Comparison of ENCODE assay signal across 8 mouse cellular contexts in the genomic region with DNA sequence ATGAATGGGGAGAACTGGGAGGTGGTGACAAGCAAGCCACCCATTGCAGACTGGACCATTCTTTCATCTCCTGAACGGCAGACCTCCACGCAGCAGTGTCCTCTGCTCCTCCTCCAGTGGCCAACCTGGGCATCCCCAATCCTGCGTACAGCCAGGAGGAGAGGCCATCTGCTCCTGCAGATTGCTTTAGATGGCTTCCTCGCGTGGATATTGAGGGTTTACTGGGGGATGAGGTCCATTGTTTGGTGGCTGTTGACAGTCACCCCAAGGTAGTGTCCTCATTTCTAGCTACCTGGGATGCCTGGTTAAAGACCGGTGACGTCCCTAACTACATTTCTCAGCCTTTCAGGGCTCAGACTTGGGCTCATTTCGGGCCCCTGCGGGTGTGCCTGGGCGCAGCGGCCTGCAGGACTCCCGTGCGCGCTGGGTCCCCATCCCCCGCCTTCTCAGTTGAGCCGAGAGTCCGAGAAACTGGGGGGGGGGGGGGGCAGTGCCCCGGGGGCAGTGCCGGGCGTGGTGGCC. TPM values are rescaled to one million over a fixed set of nuclear protein-coding genes. Genes with fewer than 3 reads are reported as not detected.
DNase-seq lines count a peak whose midpoint lies in the region; ATAC-seq and TF ChIP-seq lines count a peak whose summit lies in the region.

No protein-coding gene starts in this region.

- no peaks in the 10 kb centered on the region for H3K9me3 ChIP-seq in kidney, postnatal 0 days (replicated peaks; ENCODE audit: low read length)
- no peaks in the 10 kb centered on the region for H3K9me3 ChIP-seq in hindbrain, embryonic 13.5 days
- no peaks in the 10 kb centered on the region for H3K9me3 ChIP-seq in midbrain, embryonic 16.5 days (replicated peaks; ENCODE audit: control insufficient read depth, low read length, poor library complexity, severe bottlenecking)

- no peak; the same call in 1 of the 2 replicates for ATAC-seq in kidney, postnatal 0 days (replicated peaks; ENCODE audit: low FRiP score, low read depth)
- peak; percentile 44 for ATAC-seq in hindbrain, embryonic 13.5 days (ENCODE audit: low FRiP score)
- peak; percentile 40 for ATAC-seq in midbrain, embryonic 16.5 days

- WGBS in kidney, postnatal 0 days = 10% methylated on average over 19 of the region's 20 CpGs
- 8% methylated on average over 17 of the region's 20 CpGs for WGBS in hindbrain, embryonic 13.5 days
- WGBS in midbrain, embryonic 16.5 days = 2% methylated on average over 17 of the region's 20 CpGs

- DNase-seq in kidney, postnatal 0 days (ENCODE audit: low spot score) = no peak
- DNase-seq in kidney, adult 9 months = no peak
- DNase-seq in cerebellum, postnatal 14 days = peak; percentile 77 to 79
- no peak for DNase-seq in thymus, adult 18-20 months
- DNase-seq in lung, adult 18-20 months = no peak
- no peak for DNase-seq in yolk sac, embryonic 10.5 days (ENCODE audit: low spot score)

- peaks cover 12% of the 10 kb centered on the region; the same call in 1 of the 2 replicates for H3K4me1 ChIP-seq in kidney, postnatal 0 days (replicated peaks; ENCODE audit: insufficient read depth, low read length)
- H3K4me1 ChIP-seq in hindbrain, embryonic 13.5 days (replicated peaks) = peaks cover 40% of the 10 kb centered on the region
- H3K4me1 ChIP-seq in midbrain, embryonic 16.5 days (ENCODE audit: control insufficient read depth, insufficient read depth, low read length) = peaks cover 16% of the 10 kb centered on the region

- no peak overlapping the region for H3K27ac ChIP-seq in kidney, postnatal 0 days
- H3K27ac ChIP-seq in hindbrain, embryonic 13.5 days = no peak overlapping the region; the same call in 1 of the 2 replicates
- H3K27ac ChIP-seq in midbrain, embryonic 16.5 days (ENCODE audit: low read length) = peak overlapping the region; percentile 65

- no peak for TF ChIP-seq CTCF in kidney, postnatal 0 days (IDR thresholded peaks at IDR 0.05; ENCODE audit: low read depth)

- no peaks in the 10 kb centered on the region for H3K27me3 ChIP-seq in kidney, postnatal 0 days (ENCODE audit: insufficient read depth, low read length)
- peaks cover 18% of the 10 kb centered on the region for H3K27me3 ChIP-seq in hindbrain, embryonic 13.5 days
- H3K27me3 ChIP-seq in midbrain, embryonic 16.5 days (ENCODE audit: control insufficient read depth, insufficient read depth, low read depth, low read length) = no peaks in the 10 kb centered on the region

- peak overlapping the region; percentile 40 for H3K4me3 ChIP-seq in kidney, postnatal 0 days (replicated peaks; ENCODE audit: low read depth, low read length)
- H3K4me3 ChIP-seq in hindbrain, embryonic 13.5 days = peak overlapping the region; percentile 69
- H3K4me3 ChIP-seq in midbrain, embryonic 16.5 days (ENCODE audit: low read depth, low read length) = peak overlapping the region; percentile 73

- peak overlapping the region; percentile 59 for H3K9ac ChIP-seq in kidney, postnatal 0 days (ENCODE audit: low read depth, low read length)
- peak overlapping the region; percentile 81 for H3K9ac ChIP-seq in hindbrain, embryonic 13.5 days
- peak overlapping the region; percentile 90 for H3K9ac ChIP-seq in midbrain, embryonic 16.5 days (ENCODE audit: low read depth, low read length)

- H3K4me2 ChIP-seq in kidney, postnatal 0 days (ENCODE audit: low read length) = peak overlapping the region; percentile 67
- H3K4me2 ChIP-seq in hindbrain, embryonic 13.5 days = peak overlapping the region; percentile 97
- H3K4me2 ChIP-seq in midbrain, embryonic 16.5 days (ENCODE audit: low read length) = peak overlapping the region; percentile 75

- no peaks in the 10 kb centered on the region for H3K36me3 ChIP-seq in kidney, postnatal 0 days (ENCODE audit: insufficient read depth, low read length)
- H3K36me3 ChIP-seq in hindbrain, embryonic 13.5 days = no peaks in the 10 kb centered on the region
- H3K36me3 ChIP-seq in midbrain, embryonic 16.5 days (ENCODE audit: control insufficient read depth, insufficient read depth, low read length) = no peaks in the 10 kb centered on the region

RNA-seq across cellular contexts. Expression of a gene that starts 0.4 kb away (rescaled TPM):
- polyA plus RNA-seq in kidney, postnatal 0 days (2015; fragmentation: Nextera tagmentation; extraction: Ambion mirVana) = 35.0 and 37.4 TPM in 2 replicates
- polyA plus RNA-seq in hindbrain, embryonic 13.5 days (2015; fragmentation: Nextera tagmentation; extraction: Ambion mirVana) = 15.2 and 18.0 TPM in 2 replicates
- 31.6 and 38.2 TPM in 2 replicates for polyA plus RNA-seq in midbrain, embryonic 16.5 days (2015; fragmentation: Nextera tagmentation; extraction: Ambion mirVana)

RNA-seq across cellular contexts. Expression of a gene that starts 39.5 kb away (rescaled TPM):
- polyA plus RNA-seq in kidney, postnatal 0 days (2015; fragmentation: Nextera tagmentation; extraction: Ambion mirVana) = 30.6 and 31.5 TPM in 2 replicates
- polyA plus RNA-seq in hindbrain, embryonic 13.5 days (2015; fragmentation: Nextera tagmentation; extraction: Ambion mirVana) = 22.6 and 25.1 TPM in 2 replicates
- polyA plus RNA-seq in midbrain, embryonic 16.5 days (2015; fragmentation: Nextera tagmentation; extraction: Ambion mirVana) = 21.4 and 21.8 TPM in 2 replicates

RNA-seq across cellular contexts. Expression of a gene that starts 39.5 kb away (rescaled TPM):
- 1.8 and 3.3 TPM in 2 replicates for polyA plus RNA-seq in kidney, postnatal 0 days (2015; fragmentation: Nextera tagmentation; extraction: Ambion mirVana)
- 1.5 and 1.7 TPM in 2 replicates for polyA plus RNA-seq in hindbrain, embryonic 13.5 days (2015; fragmentation: Nextera tagmentation; extraction: Ambion mirVana)
- polyA plus RNA-seq in midbrain, embryonic 16.5 days (2015; fragmentation: Nextera tagmentation; extraction: Ambion mirVana) = 2.9 TPM in 2 replicates

Comparison
In these comparisons a context has a peak if more than half of its experiments do, and no peak if none do; other contexts are left out.
1. DNase-seq: peak in cerebellum, postnatal 14 days (2 of 2); none in kidney, postnatal 0 days (single experiment), kidney, adult 9 months (single experiment), thymus, adult 18-20 months (0 of 2), lung, adult 18-20 months (0 of 2) and yolk sac, embryonic 10.5 days (single experiment).
2. Peak in every context shown above with its lines, with median percentiles within 50 percentile points of each other: H3K4me2 ChIP-seq, H3K4me3 ChIP-seq and H3K9ac ChIP-seq.